Mouse (Mus musculus) midbrain, embryonic 16.5 days (tissue): ENCODE results near the gene Cdc42bpg. TPM values are rescaled to one million over a fixed set of nuclear protein-coding genes. Genes with fewer than 3 reads are reported as not detected.

Experiments used
- ATAC-seq: fragments of 200-750 bp; cut with Nextera tagmentation; 2 replicates; pipeline ENCODE4 v1.8.0; 2017; ENCODE audit warnings: moderate TSS enrichment
- H3K27ac ChIP-seq: fragments of 300-500 bp; sonication (generic); 2 replicates; pipeline ENCODE4 v1.5.1; 2014; ENCODE audit warnings: mild to moderate bottlenecking, low read length, mixed read lengths
- H3K27me3 ChIP-seq: fragments of 300-500 bp; sonication (generic); 2 replicates; pipeline ENCODE4 v1.6.1; 2014; ENCODE audit warnings: low read depth, low read length, mixed read lengths; ENCODE audit not compliant: control insufficient read depth, insufficient read depth
- H3K36me3 ChIP-seq: fragments of 300-500 bp; sonication (generic); 2 replicates; pipeline ENCODE4 v1.6.1; 2014; ENCODE audit warnings: mild to moderate bottlenecking, low read length, moderate library complexity, mixed read lengths; ENCODE audit not compliant: control insufficient read depth, insufficient read depth
- H3K4me1 ChIP-seq: fragments of 300-500 bp; sonication (generic); 2 replicates; pipeline ENCODE4 v1.6.1; 2014; ENCODE audit warnings: mild to moderate bottlenecking, low read length, mixed read lengths; ENCODE audit not compliant: control insufficient read depth, insufficient read depth
- H3K4me2 ChIP-seq: fragments of 300-500 bp; sonication (generic); 2 replicates; pipeline ENCODE4 v1.6.1; 2014; ENCODE audit warnings: mild to moderate bottlenecking, low read length, mixed read lengths
- H3K4me3 ChIP-seq: fragments of 300-500 bp; sonication (generic); 2 replicates; pipeline ENCODE4 v1.5.1; 2014; ENCODE audit warnings: low read depth, mild to moderate bottlenecking, low read length, moderate library complexity, mixed read lengths
- H3K9ac ChIP-seq: fragments of 300-500 bp; sonication (generic); 2 replicates; pipeline ENCODE4 v1.6.1; 2014; ENCODE audit warnings: low read depth, low read length, mixed read lengths
- H3K9me3 ChIP-seq: fragments of 300-500 bp; sonication (generic); replicated peaks from 2 replicates; pipeline ENCODE4 v1.6.1; 2014; ENCODE audit warnings: mild to moderate bottlenecking, low read length, mixed read lengths; ENCODE audit not compliant: control insufficient read depth, poor library complexity, severe bottlenecking
- WGBS: fragments of 180-500 bp; shearing (Covaris S2); extraction: QIAGEN DNeasy Blood & Tissue Kit; methylation state at CpG from one replicate; pipeline ENCODE4 v1.1.7; 2014; 5-methylcytosine and 5-hydroxymethylcytosine counted together
- polyA plus RNA-seq: library from polyadenylated mRNA; unstranded; fragments of >200 nt; fragmentation: Nextera tagmentation; extraction: Ambion mirVana; gene quantifications from 2 replicates; pipeline ENCODE4 v1.2.1, GENCODE M21; 2015

Gene Cdc42bpg
- polyA plus RNA-seq, 1 experiment from 2014 or later: 0.34 TPM

DNA sequence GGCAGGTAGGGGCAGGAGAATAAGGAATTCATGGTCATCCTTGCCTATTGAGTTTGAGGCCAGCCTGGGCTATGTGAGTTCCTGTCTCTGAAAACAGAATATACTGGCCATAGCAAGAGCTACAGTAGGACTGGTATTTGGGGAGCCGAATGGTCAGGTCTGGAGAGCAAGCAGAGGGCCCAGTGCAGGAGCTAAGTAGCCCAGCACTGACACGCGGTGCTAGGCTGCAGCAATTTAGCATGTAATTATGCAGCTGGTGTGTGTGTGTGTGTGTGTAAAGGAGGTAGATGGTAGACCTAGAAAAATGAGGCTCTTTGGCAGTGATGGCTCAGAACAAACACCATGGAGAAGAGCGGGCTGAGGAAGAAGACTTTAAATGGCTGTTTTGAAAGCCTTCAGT, 41.4 kb downstream of the Cdc42bpg start:
- no peak for ATAC-seq
- WGBS: 94% methylated on average over 4 of the region's 4 CpGs
- H3K4me2 ChIP-seq: no peak overlapping the region
- no peak overlapping the region for H3K4me3 ChIP-seq
- H3K27ac ChIP-seq: no peak overlapping the region
- peaks cover 43% of the 10 kb centered on the region for H3K36me3 ChIP-seq
- H3K4me1 ChIP-seq: no peaks in the 10 kb centered on the region
- no peaks in the 10 kb centered on the region for H3K9me3 ChIP-seq
- H3K27me3 ChIP-seq: no peaks in the 10 kb centered on the region
- no peak overlapping the region for H3K9ac ChIP-seq

DNA sequence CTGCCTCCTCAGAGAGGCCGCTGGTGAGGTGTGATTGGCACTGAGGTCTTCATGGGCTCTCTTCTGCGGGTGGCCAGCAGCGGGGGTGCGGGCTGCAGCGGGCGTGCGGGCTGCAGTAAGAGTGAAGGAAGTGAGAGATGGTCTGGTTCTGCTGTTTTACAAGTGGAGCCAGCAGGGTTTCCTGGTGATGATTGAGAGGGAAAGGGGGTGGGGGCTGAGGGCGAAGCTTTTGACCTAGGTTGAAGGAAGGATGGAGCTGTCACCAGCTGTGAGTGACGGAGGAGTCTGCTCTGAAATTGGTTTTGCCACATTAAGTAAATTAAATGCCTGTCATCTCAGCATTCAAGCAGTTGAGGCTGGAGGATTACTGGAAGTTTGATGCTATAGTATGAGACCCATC, 42.5 kb downstream of the Cdc42bpg start:
- no peaks in the 10 kb centered on the region for H3K4me1 ChIP-seq
- H3K4me3 ChIP-seq: no peak overlapping the region
- no peaks in the 10 kb centered on the region for H3K9me3 ChIP-seq
- no peak overlapping the region for H3K4me2 ChIP-seq
- H3K27ac ChIP-seq: no peak overlapping the region
- WGBS: 59% methylated on average over 9 of the region's 9 CpGs
- ATAC-seq: no peak
- peaks cover 41% of the 10 kb centered on the region for H3K36me3 ChIP-seq
- no peaks in the 10 kb centered on the region for H3K27me3 ChIP-seq
- H3K9ac ChIP-seq: no peak overlapping the region

DNA sequence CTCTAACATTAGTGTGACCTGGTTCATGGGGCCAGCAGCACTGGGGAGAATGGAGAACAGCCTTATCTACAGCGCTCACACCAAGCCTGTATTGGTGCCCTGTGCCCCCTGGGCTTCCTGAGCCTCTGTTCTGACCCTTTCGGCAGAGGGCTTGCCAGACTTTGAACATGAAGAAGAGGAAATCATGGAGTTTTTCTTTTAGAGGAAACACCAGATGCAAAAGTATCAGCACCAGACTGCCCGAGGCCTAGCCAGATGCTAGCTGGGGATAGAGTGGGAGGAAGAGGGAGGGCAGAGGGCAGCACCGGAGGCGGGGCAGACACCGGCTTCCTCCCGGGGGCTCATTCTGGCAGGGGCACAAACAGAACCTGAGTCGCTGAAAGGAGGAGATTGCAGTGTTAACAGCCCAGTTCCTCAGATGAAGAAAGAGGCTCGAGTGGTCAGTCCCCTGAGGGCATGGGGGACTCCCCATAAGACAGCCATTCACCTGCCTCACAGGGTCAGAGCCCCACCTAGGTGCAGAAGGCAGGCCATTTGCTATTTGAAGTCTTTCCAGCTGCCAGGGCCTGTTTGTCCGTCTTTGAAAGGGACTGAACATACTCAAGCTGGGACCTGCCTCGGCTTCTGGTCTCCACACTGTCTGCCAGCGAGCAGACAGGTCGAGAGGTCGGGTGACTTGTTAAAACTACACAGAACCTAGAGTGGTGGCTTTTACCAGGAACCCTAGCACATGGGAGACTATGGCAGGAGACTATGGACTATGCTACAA, 43.1 kb downstream of the Cdc42bpg start:
- peaks cover 40% of the 10 kb centered on the region for H3K36me3 ChIP-seq
- H3K9ac ChIP-seq: no peak overlapping the region
- H3K27ac ChIP-seq: no peak overlapping the region
- no peaks in the 10 kb centered on the region for H3K27me3 ChIP-seq
- no peak overlapping the region for H3K4me3 ChIP-seq
- no peak for ATAC-seq
- H3K4me1 ChIP-seq: no peaks in the 10 kb centered on the region
- no peak overlapping the region for H3K4me2 ChIP-seq
- WGBS: 53% methylated on average over 14 of the region's 14 CpGs
- no peaks in the 10 kb centered on the region for H3K9me3 ChIP-seq

DNA sequence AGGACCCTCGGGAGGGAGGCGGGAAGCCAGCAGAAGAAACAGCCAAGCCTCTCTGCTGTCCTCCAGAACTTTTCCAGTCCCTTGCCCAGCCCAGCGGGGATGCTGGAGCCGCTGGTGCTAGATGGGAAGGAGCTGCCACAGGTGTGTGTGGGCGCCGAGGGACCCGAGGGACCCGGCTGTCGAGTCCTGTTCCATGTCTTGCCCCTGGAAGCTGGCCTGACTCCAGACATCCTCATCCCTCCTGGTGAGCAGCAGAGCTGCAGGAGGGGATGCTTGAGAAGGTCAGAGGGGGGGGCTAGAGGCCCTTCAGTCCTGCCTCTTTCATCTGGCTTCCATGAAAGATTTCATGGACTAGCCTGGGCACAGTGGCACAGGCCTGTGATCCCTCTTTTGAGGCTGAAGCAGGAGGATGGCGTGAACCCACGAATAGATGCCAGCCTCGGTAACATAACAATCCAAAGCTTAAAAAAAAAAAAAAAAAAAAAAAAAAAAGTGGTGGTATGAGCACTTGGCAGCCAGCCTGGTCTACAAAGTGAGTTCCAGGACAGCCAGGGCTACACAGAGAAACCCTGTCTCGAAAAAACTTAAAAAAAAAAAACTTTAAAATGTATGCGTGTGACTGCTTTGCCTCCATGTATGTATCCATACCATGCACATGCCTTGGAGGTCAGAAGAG, 45.3 kb downstream of the Cdc42bpg start:
- no peaks in the 10 kb centered on the region for H3K4me1 ChIP-seq
- no peak overlapping the region for H3K27ac ChIP-seq
- 65% methylated on average over 14 of the region's 14 CpGs for WGBS
- H3K4me2 ChIP-seq: no peak overlapping the region
- H3K9ac ChIP-seq: no peak overlapping the region
- H3K4me3 ChIP-seq: no peak overlapping the region
- H3K9me3 ChIP-seq: no peaks in the 10 kb centered on the region
- no peaks in the 10 kb centered on the region for H3K27me3 ChIP-seq
- peaks cover 22% of the 10 kb centered on the region for H3K36me3 ChIP-seq
- no peak for ATAC-seq

DNA sequence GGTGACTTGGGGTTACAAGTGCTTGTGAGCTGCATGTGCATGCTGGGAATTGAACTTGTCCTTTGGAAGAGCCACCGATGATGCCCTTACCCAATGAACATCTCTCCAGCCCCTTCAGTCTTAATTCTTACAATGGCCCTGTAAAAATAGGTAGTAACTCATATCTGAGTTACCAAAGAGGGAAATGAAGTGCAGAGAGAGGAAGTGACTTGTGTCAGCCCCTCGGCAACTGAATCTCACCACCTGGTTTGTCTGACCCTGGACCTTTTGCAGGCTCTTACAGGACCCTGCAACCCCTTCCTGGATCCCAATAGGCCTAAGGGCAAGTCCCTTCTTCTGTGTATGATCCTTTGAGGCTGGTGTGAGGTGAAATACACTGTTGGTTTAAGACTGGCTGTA, 45.9 kb downstream of the Cdc42bpg start:
- no peak for ATAC-seq

DNA sequence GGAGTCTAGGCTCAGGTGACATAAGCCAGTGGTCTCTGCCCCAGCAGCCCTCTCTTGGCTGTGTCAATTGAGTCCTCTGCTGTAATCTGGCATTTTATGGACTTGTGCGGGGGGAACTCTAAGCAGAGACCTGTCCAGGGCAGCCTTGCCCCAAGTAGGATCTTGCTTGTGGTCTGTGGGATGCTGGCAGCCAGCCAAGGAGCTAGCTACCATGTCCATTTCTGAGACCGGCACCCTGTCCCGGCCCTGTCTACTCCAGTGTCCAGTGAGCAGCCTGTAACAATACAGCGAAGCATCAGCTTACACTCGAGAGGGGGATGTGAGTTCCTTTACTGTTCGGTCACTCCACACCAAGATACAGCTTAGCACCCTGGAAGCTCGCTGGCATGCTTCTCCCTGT, 47.8 kb downstream of the Cdc42bpg start:
- Histone ChIP-seq H3K9me3 (no peaks in the 10 kb centered on the region), H3K4me3 (no peak overlapping the region), H3K27ac (no peak overlapping the region), H3K27me3 (no peaks in the 10 kb centered on the region), H3K4me1 (no peaks in the 10 kb centered on the region), H3K4me2 (no peak overlapping the region), H3K36me3 (peaks cover 11% of the 10 kb centered on the region; the same call in 1 of the 2 replicates), H3K9ac (no peak overlapping the region)
- no peak for ATAC-seq
- WGBS: 74% methylated on average over 7 of the region's 7 CpGs

More for the DNA sequence above, 45.9 kb downstream of the Cdc42bpg start:
- H3K27ac ChIP-seq: no peak overlapping the region
- no peaks in the 10 kb centered on the region for H3K9me3 ChIP-seq
- no peaks in the 10 kb centered on the region for H3K27me3 ChIP-seq
- H3K4me2 ChIP-seq: no peak overlapping the region
- H3K9ac ChIP-seq: no peak overlapping the region
- H3K4me1 ChIP-seq: no peaks in the 10 kb centered on the region
- no peak overlapping the region for H3K4me3 ChIP-seq
- peaks cover 16% of the 10 kb centered on the region; the same call in 1 of the 2 replicates for H3K36me3 ChIP-seq
- WGBS: 93% methylated on average over 2 of the region's 2 CpGs

DNA sequence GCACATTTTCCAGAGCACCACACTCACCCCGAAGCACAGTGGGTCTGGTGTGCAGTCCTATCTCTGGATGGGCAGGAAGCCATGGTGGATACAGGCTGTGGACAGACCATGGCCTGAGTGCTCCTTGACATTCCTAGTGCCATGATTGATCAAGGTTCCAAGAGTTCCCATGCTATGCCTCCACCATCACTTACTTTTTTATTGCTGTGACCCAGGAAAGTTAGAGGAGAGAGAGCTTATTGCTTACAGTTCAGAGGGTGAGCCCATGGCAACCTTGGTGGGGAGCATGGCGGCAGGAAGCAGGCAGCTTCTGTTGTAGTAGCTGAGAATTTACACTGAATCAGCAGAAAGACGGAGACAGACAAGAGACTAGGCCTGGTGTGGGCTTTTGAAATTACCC, 55.0 kb downstream of the Cdc42bpg start:
- no peak for ATAC-seq
- Histone ChIP-seq H3K4me1 (peaks cover 21% of the 10 kb centered on the region), H3K4me3 (no peak overlapping the region), H3K4me2 (no peak overlapping the region), H3K36me3 (peaks cover 9% of the 10 kb centered on the region), H3K9me3 (no peaks in the 10 kb centered on the region), H3K9ac (no peak overlapping the region), H3K27ac (no peak overlapping the region), H3K27me3 (no peaks in the 10 kb centered on the region)
- WGBS: 99% methylated on average over 3 of the region's 3 CpGs

DNA sequence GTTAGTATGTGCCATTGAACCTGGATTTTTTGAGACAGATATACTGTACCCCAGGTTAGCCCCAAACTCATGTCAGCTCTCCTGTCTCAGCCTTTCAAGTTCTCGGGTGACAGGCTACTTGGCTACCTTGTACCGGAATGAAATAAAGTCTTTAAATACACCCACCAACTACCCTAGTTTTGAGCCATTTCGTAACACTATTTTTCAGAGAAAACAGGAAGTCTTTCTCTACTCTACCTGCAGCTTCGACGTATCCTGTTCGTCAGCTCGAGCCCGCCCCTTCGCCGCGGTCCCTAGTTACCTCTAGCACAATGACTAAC, 56.8 kb downstream of the Cdc42bpg start:
- H3K4me2 ChIP-seq: peak overlapping the region; percentile 58
- peaks cover 18% of the 10 kb centered on the region for H3K36me3 ChIP-seq
- peak overlapping the region; percentile 51 for H3K9ac ChIP-seq
- H3K4me3 ChIP-seq: peak overlapping the region; percentile 100
- H3K4me1 ChIP-seq: peaks cover 27% of the 10 kb centered on the region
- peak overlapping the region; percentile 99 for H3K27ac ChIP-seq
- no peaks in the 10 kb centered on the region for H3K9me3 ChIP-seq
- H3K27me3 ChIP-seq: no peaks in the 10 kb centered on the region
- ATAC-seq: no peak
- 0% methylated on average over 11 of the region's 11 CpGs for whole genome bisulfite sequencing
